In genomic region chr7:127164002-127164401, GRCm38 (mm10) we compare ENCODE assay signal across 29 mouse cellular contexts. TPM values are rescaled to one million over a fixed set of nuclear protein-coding genes. Genes with fewer than 3 reads are reported as not detected.
DNase-seq lines count a peak whose midpoint lies in the region; ATAC-seq and TF ChIP-seq lines count a peak whose summit lies in the region.
"Had no signal": no experiment of that assay in that cellular context is flagged by ENCODE, and none has a peak within 500 bp of the region (broad histone marks: within the 10 kb centered on the region; RNA-seq: fewer than 3 reads in every experiment).

No protein-coding gene starts in this region.

- no peak for TF ChIP-seq RAD21 in MEL (IDR thresholded peaks at IDR 0.05; ENCODE audit: low read depth, low read length)

- peak; percentile 64 for ATAC-seq in granulocyte monocyte progenitor cell, adult 5-6 weeks (replicated peaks; ENCODE audit: poor library complexity, severe bottlenecking)
- ATAC-seq in erythroid progenitor cell, adult 5-6 weeks (replicated peaks; ENCODE audit: low FRiP score, poor library complexity, severe bottlenecking), result no peak
- ATAC-seq: CD4-positive, CD25-positive, alpha-beta regulatory T cell, adult 4 months; forebrain, embryonic 14.5 days; forebrain, postnatal 0 days; hindbrain, embryonic 16.5 days; intestine, embryonic 15.5 days; Patski had no signal

- H3K79me2 ChIP-seq in MEL (ENCODE audit: control insufficient read depth, insufficient read depth, low read length, poor library complexity), result no peaks in the 10 kb centered on the region

- no peak for TF ChIP-seq POLR2A in MEL (IDR thresholded peaks at IDR 0.05; ENCODE audit: control insufficient read depth in 1 of 2, insufficient read depth in 1 of 2, low read depth in 1 of 2, low read length in 2 of 2, poor library complexity in 1 of 2)
- TF ChIP-seq POLR2A in cerebellum, adult 2 months (IDR thresholded peaks at IDR 0.05; ENCODE audit: borderline replicate concordance, insufficient read depth, low read length), result no peak

- peaks cover 18 to 24% of the 10 kb centered on the region in 2 experiments for H3K4me1 ChIP-seq in MEL (ENCODE audit: control insufficient read depth in 1 of 2, insufficient read depth in 2 of 2, low read length in 2 of 2)
- H3K4me1 ChIP-seq in cerebellum, adult 2 months (ENCODE audit: control insufficient read depth, insufficient read depth, low read length), result no peaks in the 10 kb centered on the region
- H3K4me1 ChIP-seq: heart, embryonic 12.5 days; heart, embryonic 15.5 days; hindbrain, embryonic 10.5 days; hindbrain, embryonic 13.5 days; intestine, embryonic 15.5 days had no signal

- no peak overlapping the region for H3K27ac ChIP-seq in MEL (ENCODE audit: control insufficient read depth, low read depth, low read length)
- H3K27ac ChIP-seq in cerebellum, adult 2 months (ENCODE audit: insufficient read depth, low read length), result no peak overlapping the region
- H3K27ac ChIP-seq: heart, embryonic 15.5 days; hindbrain, embryonic 10.5 days; hindbrain, embryonic 13.5 days; intestine, embryonic 15.5 days had no signal

- TF ChIP-seq CTCF in MEL (IDR thresholded peaks at IDR 0.05 in 2 of 3, conservative IDR thresholded peaks at IDR 0.05 in 1 of 3; ENCODE audit: control insufficient read depth in 1 of 3, insufficient read depth in 1 of 3, low read depth in 2 of 3, low read length in 3 of 3, poor library complexity in 1 of 3, severe bottlenecking in 1 of 3), result no peak
- no peak for TF ChIP-seq CTCF in cerebellum, adult 2 months (IDR thresholded peaks at IDR 0.05; ENCODE audit: borderline replicate concordance, insufficient read depth, low read depth, low read length)

- H3K9me3 ChIP-seq in MEL (replicated peaks; ENCODE audit: insufficient read depth, low read length), result no peaks in the 10 kb centered on the region
- H3K9me3 ChIP-seq: heart, embryonic 15.5 days; hindbrain, embryonic 10.5 days; hindbrain, embryonic 13.5 days; intestine, embryonic 15.5 days had no signal

- H3K4me3 ChIP-seq in MEL (ENCODE audit: control insufficient read depth in 1 of 2, insufficient read depth in 1 of 2, low read depth in 2 of 2, low read length in 2 of 2), result no peak overlapping the region
- H3K4me3 ChIP-seq in cerebellum, adult 2 months (replicated peaks; ENCODE audit: insufficient read depth, low read depth, low read length), result no peak overlapping the region
- H3K4me3 ChIP-seq: heart, embryonic 12.5 days; heart, embryonic 15.5 days; hindbrain, embryonic 10.5 days; hindbrain, embryonic 13.5 days; intestine, embryonic 15.5 days had no signal

- DNase-seq in A20 (ENCODE audit: low read depth, low spot score) (peak; percentile 52), MEL (ENCODE audit: low read depth, low spot score) (peak; percentile 64)
- DNase-seq in splenic B cell, adult 2 months (ENCODE audit: low read depth, low spot score), result peak; percentile 19
- no peak for DNase-seq in lung, postnatal 25 days (ENCODE audit: low spot score)
- DNase-seq in cerebellum, adult 2 months, result no peak
- DNase-seq: adrenal gland, postnatal 10 days; adrenal gland, postnatal 36 days; cerebellum, adult 11 months; cerebellum, adult 8-10 months; cerebellum, postnatal 10 days; cerebellum, postnatal 36 days; forebrain, postnatal 0 days; gastrocnemius, postnatal 36 days; heart, adult 18-20 months; heart, postnatal 10 days; heart, postnatal 36 days had no signal

- peaks cover 0 to 27% of the 10 kb centered on the region in 2 experiments; a peak in 2 of 4 replicates for H3K36me3 ChIP-seq in MEL (ENCODE audit: control insufficient read depth in 1 of 2, insufficient read depth in 2 of 2, low read length in 2 of 2)
- no peaks in the 10 kb centered on the region for H3K36me3 ChIP-seq in splenic B cell, adult 2 months (ENCODE audit: control insufficient read depth, insufficient read depth, low read length, poor library complexity, severe bottlenecking)
- H3K36me3 ChIP-seq: heart, embryonic 12.5 days; heart, embryonic 15.5 days; hindbrain, embryonic 10.5 days; hindbrain, embryonic 13.5 days; intestine, embryonic 15.5 days had no signal

- H3K9ac ChIP-seq in MEL (ENCODE audit: control insufficient read depth, low read depth, low read length, poor library complexity, severe bottlenecking), result no peak overlapping the region
- H3K9ac ChIP-seq: forebrain, postnatal 0 days; heart, embryonic 12.5 days; heart, embryonic 15.5 days; hindbrain, embryonic 13.5 days; intestine, embryonic 15.5 days had no signal

- TF ChIP-seq EP300 in MEL (IDR thresholded peaks at IDR 0.05; ENCODE audit: low read depth in 1 of 2, low read length in 2 of 2), result no peak

- H3K27me3 ChIP-seq in MEL (ENCODE audit: control insufficient read depth in 1 of 2, insufficient read depth in 2 of 2, low read length in 2 of 2), result no peaks in the 10 kb centered on the region
- no peaks in the 10 kb centered on the region for H3K27me3 ChIP-seq in splenic B cell, adult 2 months (ENCODE audit: control insufficient read depth, insufficient read depth, low read length, poor library complexity, severe bottlenecking)
- H3K27me3 ChIP-seq in cerebellum, adult 2 months (ENCODE audit: control insufficient read depth, insufficient read depth, low read length), result no peaks in the 10 kb centered on the region; the same call in 1 of the 2 replicates
- H3K27me3 ChIP-seq: heart, embryonic 12.5 days; heart, embryonic 15.5 days; hindbrain, embryonic 13.5 days; intestine, embryonic 15.5 days; Patski had no signal

- 78% methylated on average over 4 of the region's 4 CpGs for WGBS in cerebellum, adult 2 months

TF ChIP-seq in MEL, 35 proteins besides CTCF, POLR2A, EP300 and RAD21 (continues in another document):
- TF ChIP-seq GATA1 (IDR thresholded peaks at IDR 0.05; ENCODE audit: low read depth, low read length) (no peak), MYC (IDR thresholded peaks at IDR 0.05; ENCODE audit: low read depth, low read length) (0 out of 2 replicates have a peak, but pooled peaks have one; percentile 46), NRF1 (IDR thresholded peaks at IDR 0.05; ENCODE audit: insufficient read depth, low read depth, low read length, poor library complexity, severe bottlenecking) (no peak), E2F4 (IDR thresholded peaks at IDR 0.05; ENCODE audit: borderline replicate concordance, low read depth, low read length) (no peak), JUND (IDR thresholded peaks at IDR 0.05; ENCODE audit: low read depth, low read length) (no peak), BHLHE40 (IDR thresholded peaks at IDR 0.05; ENCODE audit: borderline replicate concordance, low read depth, low read length) (no peak)

RNA-seq across cellular contexts. Expression of gene Spn, which starts 26.4 kb away (rescaled TPM):
- total RNA-seq in MEL (2012; rRNA removed), result 169 and 182 TPM in 2 replicates
- polyA plus RNA-seq in MEL (2012; ENCODE audit: insufficient read depth in 1 of 2, insufficient read length in 2 of 2, low read depth in 1 of 2, low replicate concordance in 2 of 2, missing spikeins in 1 of 2), result 100 to 1,000 TPM; 135 to 184 TPM
- total RNA-seq in granulocyte monocyte progenitor cell, adult 5-6 weeks (2014; fragmentation: Nextera tagmentation), result 123 and 159 TPM in 2 replicates
- total RNA-seq in granulocyte monocyte progenitor cell, adult 5-6 weeks (2017), result 293 and 356 TPM in 2 replicates
- 0.16 and 0.18 TPM in 2 replicates for polyA plus RNA-seq in cerebellum, adult 2 months (2012; rRNA removed)
- total RNA-seq in erythroid progenitor cell, adult 5-6 weeks (2015; ENCODE audit: low replicate concordance), result 16.2 and 30.2 TPM in 2 replicates
- total RNA-seq in erythroid progenitor cell, adult 5-6 weeks (2017; ENCODE audit: low replicate concordance), result 30.8 and 32.0 TPM in 2 replicates
- polyA plus RNA-seq: embryonic facial prominence, embryonic 11.5 days; forebrain, embryonic 14.5 days; hindbrain, embryonic 10.5 days; hindbrain, embryonic 16.5 days had no signal

RNA-seq across cellular contexts. Expression of gene Cd2bp2, which starts 31.8 kb away (rescaled TPM):
- 55.6 and 64.8 TPM in 2 replicates for total RNA-seq in MEL (2012; rRNA removed)
- 10 to 100 TPM in 1 of 2 experiments, not detected in 1; 56.7 TPM for polyA plus RNA-seq in MEL (2012; ENCODE audit: insufficient read depth in 1 of 2, insufficient read length in 2 of 2, low read depth in 1 of 2, low replicate concordance in 2 of 2, missing spikeins in 1 of 2)
- total RNA-seq in granulocyte monocyte progenitor cell, adult 5-6 weeks (2014; fragmentation: Nextera tagmentation), result 21.1 and 44.7 TPM in 2 replicates
- 44.1 and 58.2 TPM in 2 replicates for total RNA-seq in granulocyte monocyte progenitor cell, adult 5-6 weeks (2017)
- polyA plus RNA-seq in cerebellum, adult 2 months (2012; rRNA removed), result 101 and 103 TPM in 2 replicates
- 18.7 and 25.2 TPM in 2 replicates for total RNA-seq in erythroid progenitor cell, adult 5-6 weeks (2015; ENCODE audit: low replicate concordance)
- 43.6 and 63.3 TPM in 2 replicates for total RNA-seq in erythroid progenitor cell, adult 5-6 weeks (2017; ENCODE audit: low replicate concordance)

RNA-seq across cellular contexts. Expression of gene Qprt, which starts 42.0 kb away (rescaled TPM):
- total RNA-seq in MEL (2012; rRNA removed), result 2.5 and 2.7 TPM in 2 replicates
- polyA plus RNA-seq in MEL (2012; ENCODE audit: insufficient read depth in 1 of 2, insufficient read length in 2 of 2, low read depth in 1 of 2, low replicate concordance in 2 of 2, missing spikeins in 1 of 2), result 1 to 10 TPM in 1 of 2 experiments, not detected in 1; 3.7 TPM
- total RNA-seq in granulocyte monocyte progenitor cell, adult 5-6 weeks (2014; fragmentation: Nextera tagmentation), result 2.7 and 3.1 TPM in 2 replicates
- 0.21 and 1.6 TPM in 2 replicates for total RNA-seq in granulocyte monocyte progenitor cell, adult 5-6 weeks (2017)
- polyA plus RNA-seq in cerebellum, adult 2 months (2012; rRNA removed), result 2.1 and 2.2 TPM in 2 replicates
- total RNA-seq in erythroid progenitor cell, adult 5-6 weeks (2015; ENCODE audit: low replicate concordance), result not detected in 2 replicates
- total RNA-seq in erythroid progenitor cell, adult 5-6 weeks (2017; ENCODE audit: low replicate concordance), result 1.8 TPM in 1 of 2 replicates, not detected in the other
- total RNA-seq: heart, postnatal 36 days had no signal
- polyA plus RNA-seq: C2C12, Patski had no signal

RNA-seq across cellular contexts. Expression of gene Tbc1d10b, which starts 44.3 kb away (rescaled TPM):
- total RNA-seq in MEL (2012; rRNA removed), result 37.4 and 43.3 TPM in 2 replicates
- 10 to 100 TPM in 1 of 2 experiments, not detected in 1; 70.3 TPM for polyA plus RNA-seq in MEL (2012; ENCODE audit: insufficient read depth in 1 of 2, insufficient read length in 2 of 2, low read depth in 1 of 2, low replicate concordance in 2 of 2, missing spikeins in 1 of 2)
- 27.0 and 33.2 TPM in 2 replicates for total RNA-seq in granulocyte monocyte progenitor cell, adult 5-6 weeks (2014; fragmentation: Nextera tagmentation)
- total RNA-seq in granulocyte monocyte progenitor cell, adult 5-6 weeks (2017), result 26.2 and 35.0 TPM in 2 replicates
- polyA plus RNA-seq in cerebellum, adult 2 months (2012; rRNA removed), result 72.4 and 83.9 TPM in 2 replicates
- 25.6 and 36.4 TPM in 2 replicates for total RNA-seq in erythroid progenitor cell, adult 5-6 weeks (2015; ENCODE audit: low replicate concordance)
- total RNA-seq in erythroid progenitor cell, adult 5-6 weeks (2017; ENCODE audit: low replicate concordance), result 85.3 and 173 TPM in 2 replicates

RNA-seq across cellular contexts. Expression of gene Mylpf, which starts 44.7 kb away (rescaled TPM):
- 8.3 and 11.2 TPM in 2 replicates for total RNA-seq in MEL (2012; rRNA removed)
- 1 to 10 TPM in 1 of 2 experiments, not detected in 1; 9.1 TPM for polyA plus RNA-seq in MEL (2012; ENCODE audit: insufficient read depth in 1 of 2, insufficient read length in 2 of 2, low read depth in 1 of 2, low replicate concordance in 2 of 2, missing spikeins in 1 of 2)
- total RNA-seq in granulocyte monocyte progenitor cell, adult 5-6 weeks (2014; fragmentation: Nextera tagmentation), result 9.1 and 25.5 TPM in 2 replicates
- 1.2 and 4.3 TPM in 2 replicates for total RNA-seq in granulocyte monocyte progenitor cell, adult 5-6 weeks (2017)
- 1.6 and 3.0 TPM in 2 replicates for polyA plus RNA-seq in cerebellum, adult 2 months (2012; rRNA removed)
- 24.3 and 28.1 TPM in 2 replicates for total RNA-seq in erythroid progenitor cell, adult 5-6 weeks (2015; ENCODE audit: low replicate concordance)
- total RNA-seq in erythroid progenitor cell, adult 5-6 weeks (2017; ENCODE audit: low replicate concordance), result 25.7 and 48.9 TPM in 2 replicates

Comparison
In these comparisons a context has a peak if more than half of its experiments do, and no peak if none do; other contexts are left out.
1. DNase-seq: peak in A20 (single experiment), MEL (single experiment) and splenic B cell, adult 2 months (single experiment); none in lung, postnatal 25 days (single experiment) and cerebellum, adult 2 months (0 of 2).